Mouse (Mus musculus) embryo, embryonic 11 days (tissue): ENCODE measurements at regions not wholly inside any gene's neighbourhood (a gene's known extent, or its start where the extent isn't known, plus 50 kb on each side); places are given as distances from the start of the nearest gene placed in this dataset.
"Not testable (repeated sequence)": the region's sequence is repeated elsewhere in the genome, so short reads cannot be mapped to it uniquely, and the experiment has no call there.

Source experiments
- DNase-seq: peaks from one replicate; pipeline ENCODE4 v3.0.0-alpha.2; 2015

- no peak for DNase-seq
Measured at GRCm38 (mm10) chr3:117116210-117116609, 147.4 kb upstream of the Palmd start.

- DNase-seq = no peak
Measured at GRCm38 (mm10) chr3:117112766-117113165, 144.0 kb upstream of the Palmd start.

- DNase-seq = no peak
Measured at GRCm38 (mm10) chr3:117112304-117112703, 143.5 kb upstream of the Palmd start.

- no peak for DNase-seq
Measured at GRCm38 (mm10) chr3:117108966-117109700, 140.3 kb upstream of the Palmd start.

GRCm38 (mm10) chr3:117107986-117108385, 139.2 kb upstream of the Palmd start:
- DNase-seq = no peak

- DNase-seq = no peak
Measured at GRCm38 (mm10) chr3:117107378-117107777, 138.6 kb upstream of the Palmd start.

- DNase-seq = no peak
Measured at GRCm38 (mm10) chr3:117087646-117088045, 118.9 kb upstream of the Palmd start.

GRCm38 (mm10) chr3:117076734-117077133, 107.9 kb upstream of the Palmd start:
- no peak for DNase-seq

- DNase-seq = no peak
Measured at GRCm38 (mm10) chr3:117073399-117073798, 104.6 kb upstream of the Palmd start.

GRCm38 (mm10) chr3:117072998-117073397, 104.2 kb upstream of the Palmd start:
- DNase-seq = no peak

GRCm38 (mm10) chr3:117071851-117072250, 103.1 kb upstream of the Palmd start:
- no peak for DNase-seq

- DNase-seq = no peak
Measured at GRCm38 (mm10) chr3:117067470-117068053, 98.8 kb upstream of the Palmd start.

- DNase-seq = no peak
Measured at GRCm38 (mm10) chr3:117065904-117066303, 97.1 kb upstream of the Palmd start.

- DNase-seq = peak; percentile 16
Measured at GRCm38 (mm10) chr3:117061831-117062230, 93.0 kb upstream of the Palmd start.

- no peak for DNase-seq
Measured at GRCm38 (mm10) chr3:117061182-117061581, 92.4 kb upstream of the Palmd start.

- not testable (repeated sequence) for DNase-seq
Measured at GRCm38 (mm10) chr3:117054711-117055110, 85.9 kb upstream of the Palmd start.

- no peak for DNase-seq
Measured at GRCm38 (mm10) chr3:117051431-117051830, 82.6 kb upstream of the Palmd start.

- no peak for DNase-seq
Measured at GRCm38 (mm10) chr3:117050909-117051308, 82.1 kb upstream of the Palmd start.

- DNase-seq = no peak
Measured at GRCm38 (mm10) chr3:117049410-117049809, 80.6 kb upstream of the Palmd start.

GRCm38 (mm10) chr3:117044809-117045208, 76.0 kb upstream of the Palmd start:
- DNase-seq = no peak

GRCm38 (mm10) chr3:117044304-117044703, 75.5 kb upstream of the Palmd start:
- no peak for DNase-seq

- DNase-seq = no peak
Measured at GRCm38 (mm10) chr3:117038928-117039300, 70.1 kb upstream of the Palmd start.

- DNase-seq = no peak
Measured at GRCm38 (mm10) chr3:117038280-117038927, 69.6 kb upstream of the Palmd start.
